Comparison of ENCODE assay signal across 23 mouse cellular contexts in the genomic region with DNA sequence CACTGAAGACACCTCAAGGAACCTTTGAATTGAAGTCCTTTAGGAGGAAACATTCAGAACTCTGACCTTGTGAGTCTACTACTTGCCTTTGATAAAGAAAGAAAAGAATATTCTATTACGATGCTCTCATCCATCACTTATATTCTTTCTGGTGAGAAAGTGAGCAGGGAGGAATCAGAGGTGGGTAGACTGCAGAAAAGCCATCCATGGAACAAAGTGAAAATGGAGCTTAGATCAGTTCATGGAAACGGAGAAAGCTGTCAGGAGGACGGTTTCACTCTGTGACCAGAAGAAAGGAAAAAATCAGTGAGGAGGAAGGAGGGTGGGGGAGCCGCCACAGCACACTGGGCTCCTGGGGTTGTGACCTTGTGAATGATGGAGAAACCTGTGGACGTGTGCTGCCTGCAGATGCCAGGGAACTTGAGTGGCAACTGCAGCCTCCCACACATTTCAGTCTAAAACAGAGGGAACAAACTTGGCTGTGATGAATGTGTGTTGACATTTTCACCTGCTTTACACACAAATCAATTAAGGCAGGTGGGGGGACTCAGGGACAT.
A peak's percentile ranks its signal among the peaks of the same experiment; 100 is the strongest.
DNase-seq lines count a peak whose midpoint lies in the region; ATAC-seq and TF ChIP-seq lines count a peak whose summit lies in the region.
"Had no signal": no experiment of that assay in that cellular context is flagged by ENCODE, and none has a peak within 500 bp of the region (broad histone marks: within the 10 kb centered on the region; RNA-seq: fewer than 3 reads in every experiment).

No protein-coding gene starts in this region.

- H3K27me3 ChIP-seq in forebrain, embryonic 11.5 days (ENCODE audit: control insufficient read depth, insufficient read depth, low read length): no peaks in the 10 kb centered on the region
- H3K27me3 ChIP-seq in forebrain, embryonic 16.5 days (replicated peaks; ENCODE audit: control insufficient read depth, insufficient read depth, low read length): no peaks in the 10 kb centered on the region
- no peaks in the 10 kb centered on the region for H3K27me3 ChIP-seq in kidney, postnatal 0 days (ENCODE audit: insufficient read depth, low read length)
- H3K27me3 ChIP-seq in kidney, adult 2 months (replicated peaks; ENCODE audit: control insufficient read depth, insufficient read depth, low read length): no peaks in the 10 kb centered on the region
- no peaks in the 10 kb centered on the region for H3K27me3 ChIP-seq in midbrain, embryonic 11.5 days (ENCODE audit: control insufficient read depth, insufficient read depth, low read length)
- H3K27me3 ChIP-seq in midbrain, embryonic 14.5 days (ENCODE audit: control insufficient read depth, insufficient read depth, low read length): no peaks in the 10 kb centered on the region
- H3K27me3 ChIP-seq: CH12.LX; embryonic facial prominence, embryonic 15.5 days; heart, embryonic 12.5 days; Patski had no signal

- no peaks in the 10 kb centered on the region for H3K36me3 ChIP-seq in forebrain, embryonic 11.5 days (ENCODE audit: control insufficient read depth, insufficient read depth, low read length)
- H3K36me3 ChIP-seq in forebrain, embryonic 16.5 days (ENCODE audit: control insufficient read depth, insufficient read depth): no peaks in the 10 kb centered on the region
- no peaks in the 10 kb centered on the region for H3K36me3 ChIP-seq in kidney, postnatal 0 days (ENCODE audit: insufficient read depth, low read length)
- no peaks in the 10 kb centered on the region for H3K36me3 ChIP-seq in kidney, adult 2 months (ENCODE audit: control insufficient read depth, insufficient read depth, low read length)
- H3K36me3 ChIP-seq in midbrain, embryonic 11.5 days (ENCODE audit: control insufficient read depth, insufficient read depth, low read length): no peaks in the 10 kb centered on the region
- no peaks in the 10 kb centered on the region for H3K36me3 ChIP-seq in midbrain, embryonic 14.5 days (ENCODE audit: control insufficient read depth, insufficient read depth, low read length)
- H3K36me3 ChIP-seq: embryonic facial prominence, embryonic 15.5 days; forebrain, embryonic 10.5 days; heart, embryonic 12.5 days; hindbrain, embryonic 10.5 days had no signal

- H3K4me2 ChIP-seq in forebrain, embryonic 11.5 days (ENCODE audit: low read depth, low read length, severe bottlenecking): no peak overlapping the region
- H3K4me2 ChIP-seq in forebrain, embryonic 16.5 days (ENCODE audit: low read length): no peak overlapping the region
- no peak overlapping the region for H3K4me2 ChIP-seq in kidney, postnatal 0 days (ENCODE audit: low read length)
- no peak overlapping the region for H3K4me2 ChIP-seq in midbrain, embryonic 11.5 days
- no peak overlapping the region for H3K4me2 ChIP-seq in midbrain, embryonic 14.5 days (ENCODE audit: low read length)
- H3K4me2 ChIP-seq: embryonic facial prominence, embryonic 15.5 days; heart, embryonic 12.5 days had no signal

- no peak overlapping the region for H3K9ac ChIP-seq in forebrain, embryonic 11.5 days (ENCODE audit: low read length)
- H3K9ac ChIP-seq in forebrain, embryonic 16.5 days (replicated peaks; ENCODE audit: low read depth, low read length): no peak overlapping the region
- H3K9ac ChIP-seq in kidney, postnatal 0 days (ENCODE audit: low read depth, low read length): no peak overlapping the region
- no peak overlapping the region for H3K9ac ChIP-seq in midbrain, embryonic 11.5 days (ENCODE audit: low read length)
- H3K9ac ChIP-seq in midbrain, embryonic 14.5 days (replicated peaks; ENCODE audit: low read length): no peak overlapping the region
- H3K9ac ChIP-seq: embryonic facial prominence, embryonic 15.5 days; heart, embryonic 12.5 days had no signal

- H3K4me1 ChIP-seq in forebrain, embryonic 11.5 days (replicated peaks; ENCODE audit: control insufficient read depth, insufficient read depth, low read length): no peaks in the 10 kb centered on the region
- H3K4me1 ChIP-seq in forebrain, embryonic 16.5 days (replicated peaks; ENCODE audit: control insufficient read depth, insufficient read depth, low read length): no peaks in the 10 kb centered on the region
- H3K4me1 ChIP-seq in kidney, postnatal 0 days (replicated peaks; ENCODE audit: insufficient read depth, low read length): no peaks in the 10 kb centered on the region
- H3K4me1 ChIP-seq in kidney, adult 2 months (ENCODE audit: control insufficient read depth, insufficient read depth, low read length): no peaks in the 10 kb centered on the region
- peaks cover 7% of the 10 kb centered on the region for H3K4me1 ChIP-seq in midbrain, embryonic 11.5 days (ENCODE audit: control insufficient read depth, insufficient read depth, low read length)
- H3K4me1 ChIP-seq in midbrain, embryonic 14.5 days (ENCODE audit: control insufficient read depth, insufficient read depth, low read length): 0 out of 2 replicates have a peak, but pooled peaks cover 4% of the 10 kb centered on the region
- H3K4me1 ChIP-seq: embryonic facial prominence, embryonic 15.5 days; heart, embryonic 12.5 days; hindbrain, embryonic 10.5 days had no signal

- no peak overlapping the region for H3K27ac ChIP-seq in forebrain, embryonic 11.5 days (ENCODE audit: low read depth, low read length)
- no peak overlapping the region for H3K27ac ChIP-seq in forebrain, embryonic 16.5 days (ENCODE audit: low read length)
- no peak overlapping the region for H3K27ac ChIP-seq in kidney, postnatal 0 days
- no peak overlapping the region for H3K27ac ChIP-seq in kidney, adult 2 months (ENCODE audit: insufficient read depth, low read depth, low read length)
- peak overlapping the region; percentile 11; the same call in 1 of the 2 replicates for H3K27ac ChIP-seq in midbrain, embryonic 11.5 days (ENCODE audit: low read depth, low read length)
- H3K27ac ChIP-seq in midbrain, embryonic 14.5 days (replicated peaks; ENCODE audit: low read depth, low read length): no peak overlapping the region
- H3K27ac ChIP-seq: embryonic facial prominence, embryonic 15.5 days; forebrain, embryonic 10.5 days; gastrocnemius, adult 2 months; hindbrain, embryonic 10.5 days had no signal

- WGBS in forebrain, embryonic 11.5 days: 39% methylated on average over 5 of the region's 5 CpGs
- 27% methylated on average over 5 of the region's 5 CpGs for WGBS in forebrain, embryonic 16.5 days
- WGBS in kidney, postnatal 0 days: 24% methylated on average over 5 of the region's 5 CpGs
- 28% methylated on average over 5 of the region's 5 CpGs for WGBS in kidney, adult 2 months
- WGBS in midbrain, embryonic 11.5 days: 32% methylated on average over 5 of the region's 5 CpGs
- WGBS in midbrain, embryonic 14.5 days: 15% methylated on average over 5 of the region's 5 CpGs

- H3K9me3 ChIP-seq in forebrain, embryonic 11.5 days (ENCODE audit: control insufficient read depth, low read length): no peaks in the 10 kb centered on the region
- H3K9me3 ChIP-seq in forebrain, embryonic 16.5 days (ENCODE audit: control insufficient read depth, low read length): no peaks in the 10 kb centered on the region
- no peaks in the 10 kb centered on the region for H3K9me3 ChIP-seq in kidney, postnatal 0 days (replicated peaks; ENCODE audit: low read length)
- H3K9me3 ChIP-seq in midbrain, embryonic 11.5 days (ENCODE audit: control insufficient read depth, low read length): no peaks in the 10 kb centered on the region
- H3K9me3 ChIP-seq in midbrain, embryonic 14.5 days (ENCODE audit: control insufficient read depth, low read length): no peaks in the 10 kb centered on the region
- H3K9me3 ChIP-seq: embryonic facial prominence, embryonic 15.5 days; forebrain, embryonic 10.5 days; heart, embryonic 12.5 days; hindbrain, embryonic 10.5 days had no signal

- no peak for TF ChIP-seq CTCF in kidney, postnatal 0 days (IDR thresholded peaks at IDR 0.05; ENCODE audit: low read depth)
- TF ChIP-seq CTCF in kidney, adult 2 months (conservative IDR thresholded peaks at IDR 0.05; ENCODE audit: insufficient read depth, insufficient read length, low read depth, low read length): no peak

- no peak overlapping the region for H3K4me3 ChIP-seq in forebrain, embryonic 11.5 days (ENCODE audit: low read depth, low read length)
- H3K4me3 ChIP-seq in forebrain, embryonic 16.5 days (replicated peaks; ENCODE audit: low read length): no peak overlapping the region
- H3K4me3 ChIP-seq in kidney, postnatal 0 days (replicated peaks; ENCODE audit: low read depth, low read length): no peak overlapping the region
- H3K4me3 ChIP-seq in kidney, adult 2 months (ENCODE audit: insufficient read depth, low read depth, low read length): no peak overlapping the region
- no peak overlapping the region for H3K4me3 ChIP-seq in midbrain, embryonic 11.5 days (ENCODE audit: low read depth, low read length)
- no peak overlapping the region for H3K4me3 ChIP-seq in midbrain, embryonic 14.5 days (replicated peaks; ENCODE audit: low read depth, low read length)
- H3K4me3 ChIP-seq: embryonic facial prominence, embryonic 15.5 days; erythroblast, embryonic 14.5 days; forebrain, embryonic 10.5 days; gastrocnemius, adult 2 months; heart, embryonic 12.5 days; hindbrain, embryonic 10.5 days had no signal

- ATAC-seq in forebrain, embryonic 11.5 days (replicated peaks; ENCODE audit: low FRiP score): 0 out of 2 replicates have a peak, but pooled peaks have one; percentile 53
- no peak for ATAC-seq in forebrain, embryonic 16.5 days
- no peak for ATAC-seq in kidney, postnatal 0 days (replicated peaks; ENCODE audit: low FRiP score, low read depth)
- peak; percentile 70 for ATAC-seq in midbrain, embryonic 11.5 days (ENCODE audit: low FRiP score)
- ATAC-seq in midbrain, embryonic 14.5 days (ENCODE audit: low FRiP score, low TSS enrichment): no peak
- ATAC-seq: activated CD4-positive, CD25-positive, alpha-beta regulatory T cell, adult 4 months; hindbrain, embryonic 16.5 days; inflammation-experienced regulatory T-cells, adult 6 months; Patski had no signal

- DNase-seq in forebrain, embryonic 11.5 days (ENCODE audit: low spot score): no peak
- DNase-seq in kidney, postnatal 0 days (ENCODE audit: low spot score): peak; percentile 8
- DNase-seq in kidney, adult 2 months: no peak
- no peak for DNase-seq in midbrain, embryonic 11.5 days (ENCODE audit: low spot score, missing footprints)
- peak; percentile 11 for DNase-seq in midbrain, embryonic 14.5 days
- no peak for DNase-seq in spleen, adult 18-20 months
- no peak for DNase-seq in lung, adult 18-20 months
- DNase-seq: adrenal gland, postnatal 14 days; cerebellum, adult 2 months; cerebellum, postnatal 14 days; gastrocnemius, adult 2 months; gastrocnemius, postnatal 25 days had no signal

- no peak for TF ChIP-seq POLR2A in kidney, adult 2 months (IDR thresholded peaks at IDR 0.05; ENCODE audit: low read depth, low read length)

Comparison
In these comparisons a context has a peak if more than half of its experiments do, and no peak if none do; other contexts are left out.
1. ATAC-seq: peak in forebrain, embryonic 11.5 days (single experiment) and midbrain, embryonic 11.5 days (single experiment); none in forebrain, embryonic 16.5 days (single experiment), kidney, postnatal 0 days (single experiment) and midbrain, embryonic 14.5 days (single experiment).
2. DNase-seq: peak in kidney, postnatal 0 days (single experiment) and midbrain, embryonic 14.5 days (single experiment); none in forebrain, embryonic 11.5 days (single experiment), kidney, adult 2 months (single experiment), midbrain, embryonic 11.5 days (single experiment), spleen, adult 18-20 months (0 of 2) and lung, adult 18-20 months (0 of 2).